Mouse (Mus musculus) heart, postnatal 0 days (tissue): ENCODE results near the gene Elmod1. TPM values are rescaled to one million over a fixed set of nuclear protein-coding genes. Genes with fewer than 3 reads are reported as not detected.

Source experiments
- ATAC-seq: fragments of 200-750 bp; cut with Nextera tagmentation; 2 replicates; pipeline ENCODE4 v1.8.0; 2017; ENCODE audit warnings: low read depth, moderate number of reproducible peaks, moderate library complexity; ENCODE audit not compliant: insufficient read depth
- DNase-seq: peaks from one replicate; pipeline ENCODE4 v3.0.0-alpha.2; 2016; ENCODE audit warnings: low spot score
- H3K27ac ChIP-seq: fragments of 300-500 bp; sonication (generic); 2 replicates; pipeline ENCODE4 v1.5.1; 2014; ENCODE audit warnings: low read depth, mild to moderate bottlenecking
- H3K27me3 ChIP-seq: fragments of 300-500 bp; sonication (generic); 2 replicates; pipeline ENCODE4 v1.6.1; 2014; ENCODE audit warnings: low read length, mixed read lengths; ENCODE audit not compliant: control insufficient read depth, insufficient read depth
- H3K36me3 ChIP-seq: fragments of 300-500 bp; sonication (generic); replicated peaks from 2 replicates; pipeline ENCODE4 v1.6.1; 2014; ENCODE audit warnings: low read length, mixed read lengths; ENCODE audit not compliant: control insufficient read depth, insufficient read depth
- H3K4me1 ChIP-seq: fragments of 300-500 bp; sonication (generic); 2 replicates; pipeline ENCODE4 v1.6.1; 2014; ENCODE audit warnings: antibody characterized with exemption; ENCODE audit not compliant: control insufficient read depth, insufficient read depth
- H3K4me2 ChIP-seq: fragments of 300-500 bp; sonication (generic); 2 replicates; pipeline ENCODE4 v1.6.1; 2014; ENCODE audit warnings: low read depth, mild to moderate bottlenecking, low read length, moderate library complexity
- H3K4me3 ChIP-seq: fragments of 300-500 bp; sonication (generic); 2 replicates; pipeline ENCODE4 v1.5.1; 2014; ENCODE audit warnings: low read depth, low read length
- H3K9ac ChIP-seq: fragments of 300-500 bp; sonication (generic); replicated peaks from 2 replicates; pipeline ENCODE4 v1.6.1; 2014; ENCODE audit warnings: low read depth, low read length, mixed read lengths
- H3K9me3 ChIP-seq: fragments of 300-500 bp; sonication (generic); replicated peaks from 2 replicates; pipeline ENCODE4 v1.6.1; 2016; ENCODE audit warnings: low read length; ENCODE audit not compliant: control insufficient read depth
- CTCF ChIP-seq: IDR thresholded peaks from 2 replicates; pipeline ENCODE4 v1.5.1; 2016; ENCODE audit warnings: antibody characterized with exemption, control low read depth, low read depth
- EP300 ChIP-seq: IDR thresholded peaks from 2 replicates; pipeline ENCODE4 v1.6.1; 2016; ENCODE audit warnings: antibody characterized with exemption, low read depth
- WGBS: fragments of 180-500 bp; shearing (Covaris S2); extraction: QIAGEN DNeasy Blood & Tissue Kit; methylation state at CpG from one replicate; pipeline ENCODE4 v1.1.7; 2014; 5-methylcytosine and 5-hydroxymethylcytosine counted together
- polyA plus RNA-seq: library from polyadenylated mRNA; unstranded; fragments of >200 nt; fragmentation: Nextera tagmentation; extraction: Ambion mirVana; gene quantifications from 2 replicates; pipeline ENCODE4 v1.2.1, GENCODE M21; 2015
- total RNA-seq: library from RNA; depleted of rRNA; stranded (reverse); fragments of >200 nt; gene quantifications from 2 replicates; pipeline ENCODE4 v1.2.3, GENCODE M21; 2014; ENCODE audit warnings: low replicate concordance

The Elmod1 gene
- total and polyA plus RNA-seq, 2 experiments from 2014 or later, result 0.30 to 0.53 TPM

GRCm38 (mm10) chr9:53933375-53933774, 41.7 kb downstream of the Elmod1 start:
- no peaks in the 10 kb centered on the region for H3K36me3 ChIP-seq
- no peaks in the 10 kb centered on the region for H3K27me3 ChIP-seq
- H3K4me2 ChIP-seq, result no peak overlapping the region
- ATAC-seq, result no peak
- no peak overlapping the region for H3K27ac ChIP-seq
- H3K4me1 ChIP-seq, result no peaks in the 10 kb centered on the region
- DNase-seq, result no peak
- H3K9ac ChIP-seq, result no peak overlapping the region
- 73% methylated on average over 4 of the region's 4 CpGs for WGBS
- H3K9me3 ChIP-seq, result no peaks in the 10 kb centered on the region
- no peak overlapping the region for H3K4me3 ChIP-seq
- no peak for TF ChIP-seq CTCF
- no peak for TF ChIP-seq EP300

GRCm38 (mm10) chr9:53930906-53931305, 44.2 kb downstream of the Elmod1 start:
- WGBS, result 28% methylated on average over 7 of the region's 7 CpGs
- H3K36me3 ChIP-seq, result no peaks in the 10 kb centered on the region
- no peaks in the 10 kb centered on the region for H3K4me1 ChIP-seq
- no peak overlapping the region for H3K27ac ChIP-seq
- no peak for DNase-seq
- no peak overlapping the region for H3K4me2 ChIP-seq
- no peak for TF ChIP-seq CTCF
- no peaks in the 10 kb centered on the region for H3K27me3 ChIP-seq
- no peak overlapping the region for H3K9ac ChIP-seq
- no peak overlapping the region for H3K4me3 ChIP-seq
- H3K9me3 ChIP-seq, result no peaks in the 10 kb centered on the region
- no peak for ATAC-seq

- TF ChIP-seq EP300 (no peak), CTCF (no peak)
These were observed 54.0 kb downstream of the Elmod1 start for GRCm38 (mm10) chr9:53921061-53921460.

GRCm38 (mm10) chr9:53915929-53916721, 59.0 kb downstream of the Elmod1 start:
- H3K27ac ChIP-seq, result no peak overlapping the region
- H3K9ac ChIP-seq, result no peak overlapping the region
- H3K36me3 ChIP-seq, result no peaks in the 10 kb centered on the region
- H3K4me2 ChIP-seq, result no peak overlapping the region
- H3K4me1 ChIP-seq, result no peaks in the 10 kb centered on the region
- 64% methylated on average over 10 of the region's 10 CpGs for WGBS
- H3K9me3 ChIP-seq, result no peaks in the 10 kb centered on the region
- ATAC-seq (no peak), DNase-seq (no peak)
- H3K4me3 ChIP-seq, result no peak overlapping the region
- H3K27me3 ChIP-seq, result no peaks in the 10 kb centered on the region
- TF ChIP-seq EP300 (no peak), CTCF (no peak)

More at GRCm38 (mm10) chr9:53921061-53921460, 54.0 kb downstream of the Elmod1 start:
- no peaks in the 10 kb centered on the region for H3K4me1 ChIP-seq
- H3K4me3 ChIP-seq, result no peak overlapping the region
- no peaks in the 10 kb centered on the region for H3K36me3 ChIP-seq
- H3K9me3 ChIP-seq, result no peaks in the 10 kb centered on the region
- no peak overlapping the region for H3K9ac ChIP-seq
- no peak overlapping the region for H3K27ac ChIP-seq
- ATAC-seq (no peak), DNase-seq (no peak)
- H3K27me3 ChIP-seq, result no peaks in the 10 kb centered on the region
- H3K4me2 ChIP-seq, result no peak overlapping the region
- 96% methylated on average over 1 of the region's 1 CpGs for WGBS

GRCm38 (mm10) chr9:53910823-53911222, 64.3 kb downstream of the Elmod1 start:
- no peaks in the 10 kb centered on the region for H3K27me3 ChIP-seq
- H3K9ac ChIP-seq, result no peak overlapping the region
- no peak for DNase-seq
- H3K4me2 ChIP-seq, result no peak overlapping the region
- no peak for TF ChIP-seq CTCF
- TF ChIP-seq EP300, result no peak
- no peak overlapping the region for H3K4me3 ChIP-seq
- 71% methylated on average over 2 of the region's 2 CpGs for WGBS
- no peaks in the 10 kb centered on the region for H3K9me3 ChIP-seq
- H3K4me1 ChIP-seq, result no peaks in the 10 kb centered on the region
- ATAC-seq, result no peak
- no peaks in the 10 kb centered on the region for H3K36me3 ChIP-seq
- no peak overlapping the region for H3K27ac ChIP-seq

- no peaks in the 10 kb centered on the region for H3K4me1 ChIP-seq
- no peak for DNase-seq
- no peak for TF ChIP-seq EP300
- no peak for TF ChIP-seq CTCF
- no peaks in the 10 kb centered on the region for H3K36me3 ChIP-seq
- no peak overlapping the region for H3K9ac ChIP-seq
- no peaks in the 10 kb centered on the region for H3K27me3 ChIP-seq
- no peak overlapping the region for H3K4me2 ChIP-seq
- no peak overlapping the region for H3K27ac ChIP-seq
- no peak overlapping the region for H3K4me3 ChIP-seq
- ATAC-seq, result no peak
- H3K9me3 ChIP-seq, result no peaks in the 10 kb centered on the region
- 73% methylated on average over 5 of the region's 5 CpGs for WGBS
These were observed 64.8 kb downstream of the Elmod1 start for GRCm38 (mm10) chr9:53910331-53910730.
